Mouse (Mus musculus): ENCODE measurements around the gene Mbd4. TPM values are rescaled to one million over a fixed set of nuclear protein-coding genes. Genes with fewer than 3 reads are reported as not detected.
A peak's percentile ranks its signal among the peaks of the same experiment; 100 is the strongest.
"Not testable (repeated sequence)": the region's sequence is repeated elsewhere in the genome, so short reads cannot be mapped to it uniquely, and the experiment has no call there.

The Mbd4 gene
- polyA plus RNA-seq, 1 experiment from 2014 or later: 22.4 TPM

DNA sequence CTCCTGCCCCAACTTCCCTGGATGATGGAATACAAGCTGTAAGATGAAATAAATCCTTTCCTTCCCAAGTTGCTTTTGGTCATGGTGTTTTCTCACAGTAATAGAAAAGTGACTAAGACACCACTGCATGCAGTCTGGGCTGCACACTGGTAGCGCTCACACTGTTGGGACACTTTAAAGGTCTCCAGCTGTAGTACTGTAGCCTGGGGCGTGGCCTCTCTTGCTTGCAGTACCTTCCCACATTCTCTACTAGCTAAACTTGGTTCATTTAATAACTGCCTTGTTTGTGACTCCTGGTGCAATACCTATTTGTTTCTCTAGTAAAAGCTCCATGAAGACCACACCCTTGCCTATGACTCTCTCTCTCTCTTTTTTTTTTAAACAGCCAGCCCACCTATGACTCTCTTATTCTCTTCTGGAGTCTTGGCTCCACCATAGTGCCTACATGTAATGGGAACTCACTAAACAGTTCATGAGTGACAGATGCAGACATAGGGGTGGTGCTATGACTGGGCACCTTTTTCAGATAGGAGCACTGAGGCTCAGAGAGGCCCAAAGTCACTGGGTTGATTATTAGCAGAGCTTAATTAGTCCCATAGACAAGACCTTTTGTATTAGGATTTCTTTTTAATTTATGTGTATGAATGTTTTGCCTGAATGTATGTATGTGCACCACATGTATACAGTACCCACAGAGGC, 20.9 kb downstream of the Mbd4 start:
- H3K9ac ChIP-seq (ENCODE audit: low read length): no peak overlapping the region
- no peak for ATAC-seq (ENCODE audit: low read depth)
- no peaks in the 10 kb centered on the region for H3K4me1 ChIP-seq (replicated peaks; ENCODE audit: control insufficient read depth, insufficient read depth, low read length)
- no peaks in the 10 kb centered on the region for H3K9me3 ChIP-seq (ENCODE audit: control insufficient read depth, low read length)
- H3K4me3 ChIP-seq (ENCODE audit: low read length): no peak overlapping the region
- 83% methylated on average over 2 of the region's 2 CpGs for WGBS
- no peak overlapping the region for H3K4me2 ChIP-seq (ENCODE audit: low read depth, low read length)
- no peaks in the 10 kb centered on the region for H3K36me3 ChIP-seq (ENCODE audit: control insufficient read depth, insufficient read depth, low read length)
- H3K27ac ChIP-seq (ENCODE audit: low read length): no peak overlapping the region
- H3K27me3 ChIP-seq (ENCODE audit: control insufficient read depth, insufficient read depth, low read depth, low read length): no peaks in the 10 kb centered on the region

DNA sequence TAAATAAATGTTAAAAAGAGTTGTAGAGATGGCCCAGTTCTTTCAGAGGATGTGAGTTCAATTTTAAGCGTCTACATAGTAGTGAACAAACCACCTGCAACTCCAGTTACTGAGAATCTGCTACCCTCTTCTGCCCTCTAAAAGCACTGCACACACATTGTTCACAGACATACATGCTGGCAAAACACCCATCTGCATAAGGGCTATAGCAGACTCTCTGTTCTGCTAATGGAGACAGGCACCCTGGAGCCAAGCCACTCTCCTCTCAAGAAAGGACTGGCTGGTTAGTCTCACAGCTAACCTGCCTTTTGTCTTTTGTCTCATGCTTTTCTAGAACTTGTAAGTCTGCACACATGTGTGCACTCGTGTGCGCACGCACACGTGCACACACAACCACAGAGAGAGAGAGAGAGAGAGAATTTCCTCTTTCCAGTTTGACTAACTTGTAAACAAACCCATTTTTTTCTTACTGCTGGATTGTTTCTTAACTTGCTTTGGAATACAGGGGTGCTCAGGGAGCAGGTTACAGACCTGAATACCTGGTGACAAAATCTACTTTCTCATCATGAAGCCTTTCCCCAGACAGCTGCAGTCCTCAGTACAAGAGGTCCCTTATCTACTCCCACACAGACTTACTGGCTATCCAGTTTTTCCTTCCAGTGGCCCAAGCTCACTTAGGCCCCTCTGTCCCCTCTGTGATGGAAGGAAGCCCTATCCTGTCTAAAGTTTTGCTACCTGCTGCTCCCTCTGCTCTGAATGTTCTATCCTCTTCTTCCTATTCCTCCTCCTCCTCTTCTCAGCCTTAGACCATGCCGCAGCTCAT, 22.2 kb downstream of the Mbd4 start:
- no peak for ATAC-seq (ENCODE audit: low read depth)
- H3K27ac ChIP-seq (ENCODE audit: low read length): no peak overlapping the region
- no peaks in the 10 kb centered on the region for H3K9me3 ChIP-seq (ENCODE audit: control insufficient read depth, low read length)
- no peak overlapping the region for H3K4me2 ChIP-seq (ENCODE audit: low read depth, low read length)
- H3K9ac ChIP-seq (ENCODE audit: low read length): no peak overlapping the region
- no peak overlapping the region for H3K4me3 ChIP-seq (ENCODE audit: low read length)
- no peaks in the 10 kb centered on the region for H3K36me3 ChIP-seq (ENCODE audit: control insufficient read depth, insufficient read depth, low read length)
- H3K4me1 ChIP-seq (replicated peaks; ENCODE audit: control insufficient read depth, insufficient read depth, low read length): no peaks in the 10 kb centered on the region
- no peaks in the 10 kb centered on the region for H3K27me3 ChIP-seq (ENCODE audit: control insufficient read depth, insufficient read depth, low read depth, low read length)
- WGBS: 77% methylated on average over 6 of the region's 6 CpGs

DNA sequence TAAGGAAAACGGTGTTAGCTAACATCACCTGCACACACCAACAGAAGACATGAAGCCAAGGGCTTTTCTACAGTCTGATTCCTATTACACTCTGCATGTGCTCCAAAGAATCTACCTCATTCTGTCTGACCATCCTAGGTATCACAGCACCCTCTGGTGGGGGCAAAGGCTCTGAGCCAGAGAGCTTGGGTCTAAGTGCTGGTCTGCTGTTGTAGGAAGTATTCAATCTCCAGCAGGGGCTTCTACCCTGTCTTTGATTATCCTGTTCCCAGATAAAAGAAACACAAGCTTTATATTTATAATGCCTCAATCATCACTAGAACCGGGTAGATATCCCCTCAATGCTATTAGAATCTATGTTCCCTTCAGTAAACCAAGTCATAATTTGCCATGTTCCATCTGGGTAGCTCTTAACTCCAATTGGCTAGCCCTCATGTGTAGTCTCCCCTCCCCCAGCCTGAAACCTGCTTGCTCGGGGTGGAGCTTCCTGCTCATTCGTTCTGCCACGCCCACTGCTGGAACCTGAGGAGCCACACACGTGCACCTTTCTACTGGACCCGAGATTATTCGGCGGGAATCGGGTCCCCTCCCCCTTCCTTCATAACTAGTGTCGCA, 29.2 kb downstream of the Mbd4 start:
- not testable (repeated sequence) for H3K9me3 ChIP-seq (ENCODE audit: control insufficient read depth, low read length); H3K9ac ChIP-seq (ENCODE audit: low read length); H3K36me3 ChIP-seq (ENCODE audit: control insufficient read depth, insufficient read depth, low read length); H3K27me3 ChIP-seq (ENCODE audit: control insufficient read depth, insufficient read depth, low read depth, low read length); H3K4me1 ChIP-seq (replicated peaks; ENCODE audit: control insufficient read depth, insufficient read depth, low read length)
- WGBS: 2% methylated on average over 4 of the region's 11 CpGs
- H3K4me3 ChIP-seq (ENCODE audit: low read length): peak overlapping the region; percentile 28
- H3K27ac ChIP-seq (ENCODE audit: low read length): peak overlapping the region; percentile 31; the same call in 1 of the 2 replicates
- ATAC-seq (ENCODE audit: low read depth): peak; percentile 96
- H3K4me2 ChIP-seq (ENCODE audit: low read depth, low read length): peak overlapping the region; percentile 46

DNA sequence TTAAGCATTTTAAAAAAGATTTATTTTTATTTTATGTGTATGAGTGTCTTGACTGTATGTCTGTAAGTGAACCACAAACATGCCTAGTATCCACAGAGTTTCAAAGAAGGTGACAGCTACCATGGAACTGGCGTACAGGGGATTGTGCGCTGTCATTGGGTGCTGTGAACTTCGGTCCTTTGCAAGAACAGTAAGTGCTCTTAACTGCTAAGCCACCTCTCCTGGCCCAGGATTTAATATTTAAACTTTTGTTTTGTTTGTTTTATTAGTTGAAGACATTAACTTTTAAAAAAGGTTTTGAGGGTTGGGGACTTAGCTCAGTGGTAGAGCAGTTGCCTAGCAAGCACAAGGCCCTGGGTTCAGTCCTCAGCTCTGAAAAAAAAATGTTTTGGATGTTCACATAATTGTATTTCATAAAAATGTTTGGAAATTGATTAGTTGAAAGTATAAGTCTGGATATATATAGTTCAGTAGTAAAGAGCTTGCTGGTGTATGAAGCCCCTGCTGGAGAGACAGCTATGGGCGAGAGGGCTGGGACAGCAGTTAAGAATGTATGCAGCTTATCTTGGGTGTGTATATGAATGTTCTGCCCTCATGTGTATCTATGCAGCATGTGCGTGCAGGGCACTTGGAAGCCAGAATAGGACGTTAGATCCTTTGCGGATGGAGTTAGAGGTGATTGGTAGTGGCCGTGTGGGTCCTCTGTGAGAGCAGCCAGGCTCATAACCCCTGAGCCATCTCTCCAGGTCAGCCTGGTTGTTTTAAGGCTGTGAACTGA, 31.8 kb downstream of the Mbd4 start:
- H3K9me3 ChIP-seq (ENCODE audit: control insufficient read depth, low read length): no peaks in the 10 kb centered on the region
- no peak overlapping the region for H3K4me3 ChIP-seq (ENCODE audit: low read length)
- H3K27ac ChIP-seq (ENCODE audit: low read length): no peak overlapping the region
- no peak overlapping the region for H3K4me2 ChIP-seq (ENCODE audit: low read depth, low read length)
- H3K36me3 ChIP-seq (ENCODE audit: control insufficient read depth, insufficient read depth, low read length): no peaks in the 10 kb centered on the region
- 65% methylated on average over 8 of the region's 8 CpGs for WGBS
- no peak overlapping the region for H3K9ac ChIP-seq (ENCODE audit: low read length)
- ATAC-seq (ENCODE audit: low read depth): no peak
- H3K27me3 ChIP-seq (ENCODE audit: control insufficient read depth, insufficient read depth, low read depth, low read length): no peaks in the 10 kb centered on the region
- H3K4me1 ChIP-seq (replicated peaks; ENCODE audit: control insufficient read depth, insufficient read depth, low read length): no peaks in the 10 kb centered on the region

DNA sequence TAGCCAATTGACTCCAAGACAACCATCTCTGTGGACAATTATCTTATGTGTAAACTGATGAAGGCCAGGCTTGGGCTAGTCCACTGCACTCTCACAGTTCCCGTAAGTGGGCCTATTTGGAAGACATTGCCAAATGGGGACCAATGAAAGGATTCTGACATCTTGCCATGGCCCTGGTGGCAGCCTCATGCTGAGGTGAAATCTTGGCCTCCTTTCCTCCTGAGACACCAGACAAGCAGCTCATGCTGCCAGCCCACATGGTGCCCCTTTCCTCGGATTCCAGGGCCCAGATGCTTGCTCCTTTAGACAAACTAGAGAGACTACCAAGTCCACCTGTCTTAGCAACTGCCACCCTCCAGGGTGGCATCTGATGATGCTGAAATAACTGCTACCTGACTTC, 35.0 kb downstream of the Mbd4 start:
- no peaks in the 10 kb centered on the region for H3K27me3 ChIP-seq (ENCODE audit: control insufficient read depth, insufficient read depth, low read depth, low read length)
- no peak overlapping the region for H3K27ac ChIP-seq (ENCODE audit: low read length)
- no peak overlapping the region for H3K4me2 ChIP-seq (ENCODE audit: low read depth, low read length)
- H3K4me3 ChIP-seq (ENCODE audit: low read length): no peak overlapping the region
- H3K9ac ChIP-seq (ENCODE audit: low read length): no peak overlapping the region
- ATAC-seq (ENCODE audit: low read depth): no peak
- no peaks in the 10 kb centered on the region for H3K36me3 ChIP-seq (ENCODE audit: control insufficient read depth, insufficient read depth, low read length)
- WGBS: 59% methylated on average over 2 of the region's 2 CpGs
- H3K4me1 ChIP-seq (replicated peaks; ENCODE audit: control insufficient read depth, insufficient read depth, low read length): no peaks in the 10 kb centered on the region
- H3K9me3 ChIP-seq (ENCODE audit: control insufficient read depth, low read length): no peaks in the 10 kb centered on the region

DNA sequence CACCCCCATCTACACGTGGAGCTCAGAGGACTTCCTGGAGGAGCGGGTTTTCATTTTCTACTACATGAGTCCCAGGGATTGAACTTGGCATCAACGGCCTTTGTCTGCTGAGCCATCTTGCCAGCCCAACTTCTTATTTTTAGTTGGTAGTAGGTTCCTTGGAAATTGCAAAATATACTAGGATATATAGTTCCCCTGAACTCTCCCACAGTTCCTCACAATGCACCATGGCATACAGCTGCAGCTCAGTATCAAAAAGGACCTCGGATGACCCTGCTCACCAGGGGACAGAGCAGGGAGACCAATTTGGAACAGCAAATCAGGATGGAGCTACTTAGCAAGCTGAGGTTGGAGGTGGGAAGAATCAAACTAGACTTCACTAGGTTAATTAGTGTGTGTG, 38.1 kb downstream of the Mbd4 start:
- H3K9me3 ChIP-seq (ENCODE audit: control insufficient read depth, low read length): no peaks in the 10 kb centered on the region
- 70% methylated on average over 4 of the region's 4 CpGs for WGBS
- no peaks in the 10 kb centered on the region for H3K4me1 ChIP-seq (replicated peaks; ENCODE audit: control insufficient read depth, insufficient read depth, low read length)
- no peak overlapping the region for H3K4me2 ChIP-seq (ENCODE audit: low read depth, low read length)
- no peak for ATAC-seq (ENCODE audit: low read depth)
- H3K27me3 ChIP-seq (ENCODE audit: control insufficient read depth, insufficient read depth, low read depth, low read length): no peaks in the 10 kb centered on the region
- no peak overlapping the region for H3K27ac ChIP-seq (ENCODE audit: low read length)
- H3K36me3 ChIP-seq (ENCODE audit: control insufficient read depth, insufficient read depth, low read length): no peaks in the 10 kb centered on the region
- H3K9ac ChIP-seq (ENCODE audit: low read length): no peak overlapping the region
- no peak overlapping the region for H3K4me3 ChIP-seq (ENCODE audit: low read length)

DNA sequence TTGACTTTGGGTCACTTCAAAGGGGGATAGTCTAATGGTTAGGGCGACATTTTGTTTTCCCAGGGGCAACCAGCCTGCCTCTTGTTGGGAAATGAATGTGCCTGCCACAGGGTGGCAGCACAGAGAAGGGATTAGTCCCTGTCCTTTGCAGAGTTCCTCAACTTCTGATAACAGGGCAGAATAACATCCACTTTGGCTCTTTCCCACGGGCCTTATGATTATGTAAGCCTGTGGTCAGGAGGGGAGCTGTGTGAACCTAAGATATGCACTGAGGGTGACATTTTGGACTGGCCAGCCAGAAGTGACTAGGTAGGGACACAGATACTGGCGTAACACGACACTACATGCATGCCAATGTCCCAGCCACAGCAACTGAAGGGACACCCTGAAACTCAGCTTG, 39.1 kb downstream of the Mbd4 start:
- no peaks in the 10 kb centered on the region for H3K9me3 ChIP-seq (ENCODE audit: control insufficient read depth, low read length)
- 28% methylated on average over 4 of the region's 4 CpGs for WGBS
- no peaks in the 10 kb centered on the region for H3K36me3 ChIP-seq (ENCODE audit: control insufficient read depth, insufficient read depth, low read length)
- ATAC-seq (ENCODE audit: low read depth): peak; percentile 32; the same call in 1 of the 2 replicates
- H3K4me3 ChIP-seq (ENCODE audit: low read length): no peak overlapping the region
- no peaks in the 10 kb centered on the region for H3K4me1 ChIP-seq (replicated peaks; ENCODE audit: control insufficient read depth, insufficient read depth, low read length)
- no peak overlapping the region for H3K27ac ChIP-seq (ENCODE audit: low read length)
- H3K9ac ChIP-seq (ENCODE audit: low read length): no peak overlapping the region; the same call in 1 of the 2 replicates
- no peak overlapping the region for H3K4me2 ChIP-seq (ENCODE audit: low read depth, low read length)
- no peaks in the 10 kb centered on the region for H3K27me3 ChIP-seq (ENCODE audit: control insufficient read depth, insufficient read depth, low read depth, low read length)

DNA sequence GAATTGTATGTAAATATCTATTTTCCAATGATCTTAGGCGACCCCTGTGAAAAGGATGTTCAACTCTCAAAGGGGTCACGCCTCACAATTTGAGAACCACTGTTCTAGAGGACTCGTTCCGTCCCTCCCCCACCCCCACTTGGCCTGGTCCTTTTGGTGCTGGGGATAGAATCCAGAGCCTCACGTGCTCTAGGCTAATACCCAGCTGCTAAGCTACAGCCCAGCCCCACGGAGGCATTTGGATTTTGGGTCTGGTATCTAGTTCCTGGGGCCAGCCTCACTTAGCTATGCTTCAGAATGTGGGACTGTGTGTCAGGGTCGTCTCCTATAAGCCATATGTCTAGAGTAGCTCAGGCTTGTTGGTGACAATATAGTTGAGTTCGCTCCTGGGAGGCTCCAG, 41.6 kb downstream of the Mbd4 start:
- Histone ChIP-seq H3K4me3 (ENCODE audit: low read length) (no peak overlapping the region), H3K9ac (ENCODE audit: low read length) (no peak overlapping the region), H3K4me1 (replicated peaks; ENCODE audit: control insufficient read depth, insufficient read depth, low read length) (peaks cover 9% of the 10 kb centered on the region), H3K27ac (ENCODE audit: low read length) (no peak overlapping the region), H3K9me3 (ENCODE audit: control insufficient read depth, low read length) (no peaks in the 10 kb centered on the region), H3K27me3 (ENCODE audit: control insufficient read depth, insufficient read depth, low read depth, low read length) (no peaks in the 10 kb centered on the region), H3K36me3 (ENCODE audit: control insufficient read depth, insufficient read depth, low read length) (peaks cover 7% of the 10 kb centered on the region; the same call in 1 of the 2 replicates), H3K4me2 (ENCODE audit: low read depth, low read length) (no peak overlapping the region)
- no peak for ATAC-seq (ENCODE audit: low read depth)
- WGBS: 62% methylated on average over 8 of the region's 8 CpGs
